Comparison of ENCODE assay signal across 8 mouse cellular contexts in genomic region chr5:110023694-110024427, GRCm38 (mm10). TPM values are rescaled to one million over a fixed set of nuclear protein-coding genes. Genes with fewer than 3 reads are reported as not detected.
A peak's percentile ranks its signal among the peaks of the same experiment; 100 is the strongest.
DNase-seq lines count a peak whose midpoint lies in the region; ATAC-seq and TF ChIP-seq lines count a peak whose summit lies in the region.
"Not testable (repeated sequence)": the region's sequence is repeated elsewhere in the genome, so short reads cannot be mapped to it uniquely, and the experiment has no call there.

No protein-coding gene starts in this region.

- not testable (repeated sequence) for H3K27ac ChIP-seq in ES-Bruce4 (ENCODE audit: insufficient read depth, low read length); heart, postnatal 0 days (ENCODE audit: low read depth); kidney, postnatal 0 days; limb, embryonic 15.5 days; stomach, embryonic 14.5 days (ENCODE audit: low read length)
- H3K27ac ChIP-seq in forebrain, embryonic 12.5 days: peak overlapping the region; percentile 59; the same call in 1 of the 2 replicates
- H3K27ac ChIP-seq in midbrain, embryonic 14.5 days (replicated peaks; ENCODE audit: low read depth, low read length): peak overlapping the region; percentile 74

- H3K27me3 ChIP-seq in ES-Bruce4 (ENCODE audit: control insufficient read depth, insufficient read depth, low read length, poor library complexity, severe bottlenecking); forebrain, embryonic 12.5 days; heart, postnatal 0 days (ENCODE audit: control insufficient read depth, insufficient read depth, low read length); kidney, postnatal 0 days (ENCODE audit: insufficient read depth, low read length); limb, embryonic 15.5 days; midbrain, embryonic 14.5 days (ENCODE audit: control insufficient read depth, insufficient read depth, low read length); stomach, embryonic 14.5 days (ENCODE audit: control insufficient read depth, insufficient read depth, low read length): not testable (repeated sequence)

- 39% methylated on average over 8 of the region's 8 CpGs for WGBS in forebrain, embryonic 12.5 days
- WGBS in heart, postnatal 0 days: 32% methylated on average over 8 of the region's 8 CpGs
- WGBS in kidney, postnatal 0 days: 44% methylated on average over 8 of the region's 8 CpGs
- 50% methylated on average over 8 of the region's 8 CpGs for WGBS in limb, embryonic 15.5 days
- WGBS in midbrain, embryonic 14.5 days: 36% methylated on average over 8 of the region's 8 CpGs
- 45% methylated on average over 8 of the region's 8 CpGs for WGBS in stomach, embryonic 14.5 days

- peak overlapping the region; percentile 48 for H3K4me2 ChIP-seq in forebrain, embryonic 12.5 days
- H3K4me2 ChIP-seq in heart, postnatal 0 days (ENCODE audit: low read depth, low read length): peak overlapping the region; percentile 53
- H3K4me2 ChIP-seq in kidney, postnatal 0 days (ENCODE audit: low read length); stomach, embryonic 14.5 days (replicated peaks; ENCODE audit: low read depth, low read length): not testable (repeated sequence)
- peak overlapping the region; percentile 23 for H3K4me2 ChIP-seq in limb, embryonic 15.5 days
- peak overlapping the region; percentile 55 for H3K4me2 ChIP-seq in midbrain, embryonic 14.5 days (ENCODE audit: low read length)

- H3K9ac ChIP-seq in ES-Bruce4 (ENCODE audit: low read depth, poor library complexity, severe bottlenecking): 0 out of 2 replicates have a peak overlapping the region, but pooled peaks have one; percentile 26
- peak overlapping the region; percentile 33 for H3K9ac ChIP-seq in forebrain, embryonic 12.5 days
- not testable (repeated sequence) for H3K9ac ChIP-seq in heart, postnatal 0 days (replicated peaks; ENCODE audit: low read depth, low read length); kidney, postnatal 0 days (ENCODE audit: low read depth, low read length); limb, embryonic 15.5 days; stomach, embryonic 14.5 days (replicated peaks; ENCODE audit: low read depth, low read length)
- peak overlapping the region; percentile 50 for H3K9ac ChIP-seq in midbrain, embryonic 14.5 days (replicated peaks; ENCODE audit: low read length)

- not testable (repeated sequence) for H3K4me1 ChIP-seq in ES-Bruce4 (ENCODE audit: control insufficient read depth, insufficient read depth, low read length); forebrain, embryonic 12.5 days; heart, postnatal 0 days (ENCODE audit: control insufficient read depth, insufficient read depth); kidney, postnatal 0 days (replicated peaks; ENCODE audit: insufficient read depth, low read length); limb, embryonic 15.5 days; midbrain, embryonic 14.5 days (ENCODE audit: control insufficient read depth, insufficient read depth, low read length); stomach, embryonic 14.5 days (ENCODE audit: control insufficient read depth, insufficient read depth, low read length)

- not testable (repeated sequence) for H3K36me3 ChIP-seq in ES-Bruce4 (ENCODE audit: control insufficient read depth, insufficient read depth, low read length, poor library complexity, severe bottlenecking); forebrain, embryonic 12.5 days (replicated peaks); heart, postnatal 0 days (replicated peaks; ENCODE audit: control insufficient read depth, insufficient read depth, low read length); kidney, postnatal 0 days (ENCODE audit: insufficient read depth, low read length); limb, embryonic 15.5 days; midbrain, embryonic 14.5 days (ENCODE audit: control insufficient read depth, insufficient read depth, low read length); stomach, embryonic 14.5 days (ENCODE audit: control insufficient read depth, insufficient read depth, low read length)

- TF ChIP-seq EP300 in ES-Bruce4 (IDR thresholded peaks at IDR 0.05; ENCODE audit: insufficient read depth, low read depth, low read length); heart, postnatal 0 days (IDR thresholded peaks at IDR 0.05; ENCODE audit: low read depth): not testable (repeated sequence)

- TF ChIP-seq POLR2A in ES-Bruce4 (IDR thresholded peaks at IDR 0.05; ENCODE audit: insufficient read depth, low read length): not testable (repeated sequence)

- not testable (repeated sequence) for H3K4me3 ChIP-seq in ES-Bruce4 (ENCODE audit: low read depth, low read length); kidney, postnatal 0 days (replicated peaks; ENCODE audit: low read depth, low read length)
- peak overlapping the region; percentile 28 for H3K4me3 ChIP-seq in forebrain, embryonic 12.5 days (replicated peaks)
- peak overlapping the region; percentile 24 for H3K4me3 ChIP-seq in heart, postnatal 0 days (ENCODE audit: low read depth, low read length)
- peak overlapping the region; percentile 2; the same call in 1 of the 2 replicates for H3K4me3 ChIP-seq in limb, embryonic 15.5 days
- peak overlapping the region; percentile 29 for H3K4me3 ChIP-seq in midbrain, embryonic 14.5 days (replicated peaks; ENCODE audit: low read depth, low read length)
- 0 out of 2 replicates have a peak overlapping the region, but pooled peaks have one; percentile 5 for H3K4me3 ChIP-seq in stomach, embryonic 14.5 days (ENCODE audit: low read depth, low read length)

- peaks cover 15% of the 10 kb centered on the region for H3K9me3 ChIP-seq in ES-Bruce4 (replicated peaks; ENCODE audit: control insufficient read depth, insufficient read depth, low read length, poor library complexity, severe bottlenecking)
- H3K9me3 ChIP-seq in forebrain, embryonic 12.5 days; heart, postnatal 0 days (replicated peaks; ENCODE audit: control insufficient read depth, low read length); kidney, postnatal 0 days (replicated peaks; ENCODE audit: low read length); limb, embryonic 15.5 days; midbrain, embryonic 14.5 days (ENCODE audit: control insufficient read depth, low read length); stomach, embryonic 14.5 days (ENCODE audit: control insufficient read depth, low read depth, low read length): not testable (repeated sequence)

- peak; percentile 14 for TF ChIP-seq CTCF in ES-Bruce4 (IDR thresholded peaks at IDR 0.05; ENCODE audit: low read depth, low read length)
- TF ChIP-seq CTCF in heart, postnatal 0 days (IDR thresholded peaks at IDR 0.05; ENCODE audit: low read depth): peak; percentile 68
- peak; percentile 71 for TF ChIP-seq CTCF in kidney, postnatal 0 days (IDR thresholded peaks at IDR 0.05; ENCODE audit: low read depth)

- peak; percentile 14 for DNase-seq in c-Kit-positive CD71-positive TER-119-positive erythroid progenitor cells, embryonic 14.5 days (ENCODE audit: low spot score)
- peak; percentile 38 for DNase-seq in heart, postnatal 0 days (ENCODE audit: low spot score)
- peak; percentile 69 for DNase-seq in kidney, postnatal 0 days (ENCODE audit: low spot score)
- DNase-seq in midbrain, embryonic 14.5 days: peak; percentile 88

- peak; percentile 94 for ATAC-seq in forebrain, embryonic 12.5 days (ENCODE audit: low FRiP score)
- peak; percentile 82 for ATAC-seq in heart, postnatal 0 days (ENCODE audit: insufficient read depth, low read depth)
- peak; percentile 46; the same call in 1 of the 2 replicates for ATAC-seq in kidney, postnatal 0 days (replicated peaks; ENCODE audit: low FRiP score, low read depth)
- not testable (repeated sequence) for ATAC-seq in limb, embryonic 15.5 days (ENCODE audit: insufficient number of reproducible peaks, low FRiP score, low TSS enrichment, low read depth)
- ATAC-seq in midbrain, embryonic 14.5 days (ENCODE audit: low FRiP score, low TSS enrichment): peak; percentile 85
- ATAC-seq in stomach, embryonic 14.5 days (ENCODE audit: insufficient number of reproducible peaks, insufficient read depth, low FRiP score, low read depth): 0 out of 2 replicates have a peak, but pooled peaks have one; percentile 33

RNA-seq across cellular contexts. Expression of gene Zfp932, which starts 27.5 kb away (rescaled TPM):
- polyA plus RNA-seq in ES-Bruce4 (2011; ENCODE audit: insufficient read depth, insufficient read length, low read depth, missing spikeins): 40.2 and 54.1 TPM in 2 replicates
- 22.4 and 30.5 TPM in 2 replicates for polyA plus RNA-seq in forebrain, embryonic 12.5 days (2016; fragmentation: Nextera tagmentation; extraction: Ambion mirVana)
- 0.73 and 2.5 TPM in 2 replicates for total RNA-seq in heart, postnatal 0 days (2014; rRNA removed; ENCODE audit: low replicate concordance)
- polyA plus RNA-seq in heart, postnatal 0 days (2015; fragmentation: Nextera tagmentation; extraction: Ambion mirVana): 9.5 and 9.6 TPM in 2 replicates
- 22.2 and 25.7 TPM in 2 replicates for polyA plus RNA-seq in kidney, postnatal 0 days (2015; fragmentation: Nextera tagmentation; extraction: Ambion mirVana)
- 18.0 and 20.4 TPM in 2 replicates for polyA plus RNA-seq in limb, embryonic 15.5 days (2015; fragmentation: Nextera tagmentation; extraction: Ambion mirVana)
- polyA plus RNA-seq in midbrain, embryonic 14.5 days (2014; fragmentation: Nextera tagmentation; extraction: Ambion mirVana): 18.9 and 22.4 TPM in 2 replicates
- 25.8 and 26.4 TPM in 2 replicates for polyA plus RNA-seq in stomach, embryonic 14.5 days (2014; fragmentation: Nextera tagmentation; extraction: Ambion mirVana)

RNA-seq across cellular contexts. Expression of gene Gm17655, which starts 48.5 kb away (rescaled TPM):
- 18.2 and 21.5 TPM in 2 replicates for polyA plus RNA-seq in ES-Bruce4 (2011; ENCODE audit: insufficient read depth, insufficient read length, low read depth, missing spikeins)
- polyA plus RNA-seq in forebrain, embryonic 12.5 days (2016; fragmentation: Nextera tagmentation; extraction: Ambion mirVana): 5.9 and 8.4 TPM in 2 replicates
- 0.12 TPM in 1 of 2 replicates, not detected in the other for total RNA-seq in heart, postnatal 0 days (2014; rRNA removed; ENCODE audit: low replicate concordance)
- polyA plus RNA-seq in heart, postnatal 0 days (2015; fragmentation: Nextera tagmentation; extraction: Ambion mirVana): 1.4 and 1.8 TPM in 2 replicates
- 2.7 and 3.0 TPM in 2 replicates for polyA plus RNA-seq in kidney, postnatal 0 days (2015; fragmentation: Nextera tagmentation; extraction: Ambion mirVana)
- 2.4 and 3.2 TPM in 2 replicates for polyA plus RNA-seq in limb, embryonic 15.5 days (2015; fragmentation: Nextera tagmentation; extraction: Ambion mirVana)
- 6.8 and 7.4 TPM in 2 replicates for polyA plus RNA-seq in midbrain, embryonic 14.5 days (2014; fragmentation: Nextera tagmentation; extraction: Ambion mirVana)
- 4.9 and 5.0 TPM in 2 replicates for polyA plus RNA-seq in stomach, embryonic 14.5 days (2014; fragmentation: Nextera tagmentation; extraction: Ambion mirVana)

Comparison
In these comparisons a context has a peak if more than half of its experiments do, and no peak if none do; other contexts are left out.
1. CTCF ChIP-seq: peak in every context shown above with its lines; median percentile 71 in kidney, postnatal 0 days; 68 in heart, postnatal 0 days; 14 in ES-Bruce4.
2. DNase-seq: peak in every context shown above with its lines; median percentile 88 in midbrain, embryonic 14.5 days; 69 in kidney, postnatal 0 days; 38 in heart, postnatal 0 days; 14 in c-Kit-positive CD71-positive TER-119-positive erythroid progenitor cells, embryonic 14.5 days.